Mouse (Mus musculus): ENCODE data around the gene Aacs. TPM values are rescaled to one million over a fixed set of nuclear protein-coding genes. Genes with fewer than 3 reads are reported as not detected.

The Aacs gene
- total RNA-seq (2012; rRNA removed) (32.8 and 34.9 TPM in 2 replicates), polyA plus RNA-seq (2012; ENCODE audit: insufficient read depth in 1 of 2, insufficient read length in 2 of 2, low read depth in 1 of 2, low replicate concordance in 2 of 2, missing spikeins in 1 of 2) (10 to 100 TPM in 1 of 2 experiments, not detected in 1; 79.5 TPM)

GRCm38 (mm10) chr5:125475601-125476285, at the start of gene Aacs:
Gene Aacs (plus strand): TSS chr5:125475814.
- H3K27me3 ChIP-seq (ENCODE audit: control insufficient read depth in 1 of 2, insufficient read depth in 2 of 2, low read length in 2 of 2), result no peaks in the 10 kb centered on the region
- peak within 1 kb of the TSS; percentile 54 for H3K27ac ChIP-seq (ENCODE audit: control insufficient read depth, low read depth, low read length)
- H3K9ac ChIP-seq (ENCODE audit: control insufficient read depth, low read depth, low read length, poor library complexity, severe bottlenecking), result peak within 1 kb of the TSS; percentile 83
- peaks cover 0 to 11% of the 10 kb centered on the region in 2 experiments; a peak in 1 of 4 replicates for H3K4me1 ChIP-seq (ENCODE audit: control insufficient read depth in 1 of 2, insufficient read depth in 2 of 2, low read length in 2 of 2)
- peaks cover 0 to 2% of the 10 kb centered on the region in 2 experiments; a peak in 2 of 4 replicates for H3K36me3 ChIP-seq (ENCODE audit: control insufficient read depth in 1 of 2, insufficient read depth in 2 of 2, low read length in 2 of 2)
- peak within 1 kb of the TSS; percentile 85 to 90 for H3K4me3 ChIP-seq (ENCODE audit: control insufficient read depth in 1 of 2, insufficient read depth in 1 of 2, low read depth in 2 of 2, low read length in 2 of 2)
- peak; percentile 98 for DNase-seq (ENCODE audit: low read depth, low spot score)
- H3K9me3 ChIP-seq (replicated peaks; ENCODE audit: insufficient read depth, low read length), result no peaks in the 10 kb centered on the region
- peaks cover 33% of the 10 kb centered on the region for H3K79me2 ChIP-seq (ENCODE audit: control insufficient read depth, insufficient read depth, low read length, poor library complexity)
- TF ChIP-seq E2F4 (IDR thresholded peaks at IDR 0.05; ENCODE audit: borderline replicate concordance, low read depth, low read length) (0 out of 2 replicates have a peak, but pooled peaks have one; percentile 10), JUND (IDR thresholded peaks at IDR 0.05; ENCODE audit: low read depth, low read length) (no peak), SMC3 (IDR thresholded peaks at IDR 0.05; ENCODE audit: low read depth, low read length) (no peak), TAL1 (IDR thresholded peaks at IDR 0.05; ENCODE audit: low read length) (peak; percentile 67), KAT2A (conservative IDR thresholded peaks at IDR 0.05; ENCODE audit: low read depth, low read length) (peak; percentile 76), HCFC1 (IDR thresholded peaks at IDR 0.05; ENCODE audit: low read depth, low read length) (peak; percentile 73), EP300 (IDR thresholded peaks at IDR 0.05; ENCODE audit: low read depth in 1 of 2, low read length in 2 of 2) (peak in 1 of 2 experiments; percentile 62; a peak in 2 of 4 replicates), SIN3A (IDR thresholded peaks at IDR 0.05; ENCODE audit: low read length) (peak; percentile 96; the same call in 1 of the 2 replicates), USF2 (IDR thresholded peaks at IDR 0.05; ENCODE audit: borderline replicate concordance in 1 of 2, insufficient read depth in 1 of 2, low read depth in 1 of 2, low read length in 2 of 2) (no peak), ZC3H11A (IDR thresholded peaks at IDR 0.05; ENCODE audit: low read depth, low read length) (no peak), POLR2AphosphoS5 (IDR thresholded peaks at IDR 0.05; ENCODE audit: borderline replicate concordance, low read depth, low read length) (no peak), GABPA (IDR thresholded peaks at IDR 0.05; ENCODE audit: low read depth, low read length) (no peak), TCF12 (IDR thresholded peaks at IDR 0.05; ENCODE audit: low read depth, low read length) (peak; percentile 85), POLR2A (IDR thresholded peaks at IDR 0.05; ENCODE audit: control insufficient read depth in 1 of 2, insufficient read depth in 1 of 2, low read depth in 1 of 2, low read length in 2 of 2, poor library complexity in 1 of 2) (peak; percentile 78 to 98; a peak in 3 of 4 replicates), TBP (IDR thresholded peaks at IDR 0.05; ENCODE audit: low read depth, low read length) (peak; percentile 88), CHD2 (IDR thresholded peaks at IDR 0.05; ENCODE audit: low read length) (no peak), MAFK (IDR thresholded peaks at IDR 0.05; ENCODE audit: borderline replicate concordance, low read depth, low read length) (no peak), USF1 (IDR thresholded peaks at IDR 0.05; ENCODE audit: low read depth, low read length) (peak; percentile 66), MYC (IDR thresholded peaks at IDR 0.05; ENCODE audit: low read depth, low read length) (peak; percentile 93), POLR2AphosphoS2 (IDR thresholded peaks at IDR 0.05; ENCODE audit: low read length) (peak; percentile 91; the same call in 1 of the 2 replicates), GATA1 (IDR thresholded peaks at IDR 0.05; ENCODE audit: low read depth, low read length) (peak; percentile 32; the same call in 1 of the 2 replicates), CHD1 (IDR thresholded peaks at IDR 0.05; ENCODE audit: low read depth, low read length) (no peak), RCOR1 (IDR thresholded peaks at IDR 0.05; ENCODE audit: low read depth, low read length) (no peak), UBTF (IDR thresholded peaks at IDR 0.05; ENCODE audit: borderline replicate concordance, insufficient read depth, low read depth, low read length) (no peak), MYB (IDR thresholded peaks at IDR 0.05; ENCODE audit: low read depth, low read length) (no peak), ETS1 (IDR thresholded peaks at IDR 0.05; ENCODE audit: low read depth, low read length) (peak; percentile 68; the same call in 1 of the 2 replicates), NELFE (IDR thresholded peaks at IDR 0.05; ENCODE audit: low read depth, low read length) (peak; percentile 96), MEF2A (IDR thresholded peaks at IDR 0.05; ENCODE audit: extremely low read depth, insufficient replicate concordance, low read depth, low read length, poor library complexity, severe bottlenecking) (no peak), MAZ (IDR thresholded peaks at IDR 0.05; ENCODE audit: low read depth, low read length) (0 out of 2 replicates have a peak, but pooled peaks have one; percentile 56), MXI1 (IDR thresholded peaks at IDR 0.05; ENCODE audit: low read depth, low read length) (peak; percentile 93), NRF1 (IDR thresholded peaks at IDR 0.05; ENCODE audit: insufficient read depth, low read depth, low read length, poor library complexity, severe bottlenecking) (peak; percentile 96), CTCF (IDR thresholded peaks at IDR 0.05 in 2 of 3, conservative IDR thresholded peaks at IDR 0.05 in 1 of 3; ENCODE audit: control insufficient read depth in 1 of 3, insufficient read depth in 1 of 3, low read depth in 2 of 3, low read length in 3 of 3, poor library complexity in 1 of 3, severe bottlenecking in 1 of 3) (no peak), RAD21 (IDR thresholded peaks at IDR 0.05; ENCODE audit: low read depth, low read length) (no peak), ELF1 (IDR thresholded peaks at IDR 0.05; ENCODE audit: low read depth, low read length) (peak; percentile 72; the same call in 1 of the 2 replicates), ZMIZ1 (IDR thresholded peaks at IDR 0.05; ENCODE audit: low read depth, low read length) (peak; percentile 91)
